Mouse (Mus musculus) ES-E14 (cell line): ENCODE data around the gene Gpat3.

Experiments
- CHD2 ChIP-seq: IDR thresholded peaks from 2 replicates; pipeline ENCODE4 v1.6.1; 2014; ENCODE audit warnings: mild to moderate bottlenecking, low read depth, low read length, inconsistent platforms
- HCFC1 ChIP-seq: IDR thresholded peaks from 2 replicates; pipeline ENCODE4 v1.6.1; 2012; ENCODE audit warnings: low read length, inconsistent platforms, borderline replicate concordance; ENCODE audit not compliant: insufficient read depth
- MAFK ChIP-seq: IDR thresholded peaks from 2 replicates; pipeline ENCODE4 v1.6.1; 2014; ENCODE audit warnings: mild to moderate bottlenecking, low read depth, low read length, inconsistent platforms; ENCODE audit not compliant: insufficient read depth
- ZNF384 ChIP-seq: IDR thresholded peaks from 2 replicates; pipeline ENCODE4 v1.6.1; 2012; ENCODE audit warnings: low read depth, low read length, inconsistent platforms

DNA sequence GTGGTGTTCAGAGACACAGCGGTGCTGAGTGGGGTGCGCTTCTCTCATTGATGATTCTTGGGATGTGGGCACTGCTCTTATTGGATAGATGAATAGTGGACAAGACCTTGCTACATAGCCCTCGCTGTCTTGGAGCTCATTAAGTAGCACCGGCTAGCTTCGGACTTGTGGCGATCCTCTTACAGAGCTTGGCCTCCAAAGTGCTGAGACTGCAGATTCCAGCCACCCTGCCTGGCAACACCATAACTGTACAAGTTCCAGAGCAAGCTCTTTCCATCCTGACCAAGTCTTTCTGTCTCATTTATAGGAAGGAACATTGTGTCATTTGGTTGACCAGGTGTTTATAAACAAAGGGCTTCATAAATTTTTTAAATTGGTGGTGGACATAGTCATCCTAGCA, 39.7 kb downstream of the Gpat3 start:
- TF ChIP-seq MAFK (peak; percentile 79; the same call in 1 of the 2 replicates), ZNF384 (no peak), HCFC1 (no peak), CHD2 (no peak)
